Mouse (Mus musculus): ENCODE measurements around the gene Mcat. TPM values are rescaled to one million over a fixed set of nuclear protein-coding genes. Genes with fewer than 3 reads are reported as not detected.

Gene Mcat
- 26.8 and 30.3 TPM in 2 replicates for polyA plus RNA-seq (2012)

DNA sequence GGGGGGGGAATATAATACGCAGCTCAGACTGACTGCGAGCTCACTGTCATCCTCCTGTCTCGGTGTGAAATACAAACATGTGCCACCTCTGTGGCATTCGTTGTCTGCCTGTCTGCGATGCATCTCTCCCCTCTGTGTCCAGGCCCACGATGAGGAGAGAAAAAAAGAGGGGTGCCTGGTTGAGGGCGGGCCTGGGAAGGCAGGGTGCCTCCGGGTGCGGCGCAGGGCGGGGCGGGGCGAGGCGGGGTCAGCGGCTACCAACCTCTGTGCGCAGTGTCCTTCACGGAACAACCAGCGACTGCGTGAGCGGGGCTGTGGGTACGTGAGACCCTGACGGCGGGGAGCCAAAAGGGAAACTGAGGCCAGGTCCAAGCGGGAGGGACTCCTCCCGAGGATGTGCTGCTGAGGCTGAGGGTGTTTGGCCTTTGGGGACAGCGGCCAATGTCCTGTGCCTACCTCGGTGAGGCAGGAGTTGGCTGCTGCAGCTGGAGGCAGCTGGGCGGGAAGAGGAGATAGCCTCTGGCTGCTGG, at the start of gene Mcat, which contains the start of gene Tspo:
Gene Mcat (minus strand): TSS at position 461 of the 530 bp plus-strand sequence.
Gene Tspo (plus strand): TSS at position 266 of the 530 bp plus-strand sequence.
- TF ChIP-seq GATA1 (IDR thresholded peaks at IDR 0.05; ENCODE audit: low read length): no peak

GRCm38 (mm10) chr15:83607115-83607802, 43.7 kb upstream of the Mcat start:
- TF ChIP-seq GATA1 (IDR thresholded peaks at IDR 0.05; ENCODE audit: low read length): no peak

- no peak for TF ChIP-seq GATA1 (IDR thresholded peaks at IDR 0.05; ENCODE audit: low read length)
Observed at GRCm38 (mm10) chr15:83606700-83607099, 43.1 kb upstream of the Mcat start.

DNA sequence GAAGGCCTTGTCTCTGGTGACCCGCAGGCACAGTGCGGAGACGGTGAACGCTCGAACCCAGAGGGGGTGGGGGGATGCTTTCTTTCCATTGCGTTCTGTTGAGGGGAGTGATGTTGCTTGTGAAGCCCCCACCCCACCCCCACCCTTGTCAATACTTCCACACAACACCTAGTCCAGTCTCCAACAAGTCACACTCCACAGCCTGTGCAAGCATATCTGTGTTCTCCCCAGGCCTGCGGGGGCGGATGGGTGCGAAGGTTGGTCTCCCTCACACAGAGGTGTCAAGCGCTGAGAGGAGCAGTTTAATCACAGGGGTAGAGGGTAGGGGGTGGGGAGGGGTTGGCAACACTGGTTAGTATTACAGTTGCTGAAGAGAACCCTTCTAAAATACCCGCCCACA, 42.6 kb upstream of the Mcat start:
- no peak for TF ChIP-seq GATA1 (IDR thresholded peaks at IDR 0.05; ENCODE audit: low read length)

GRCm38 (mm10) chr15:83603426-83603825, 39.8 kb upstream of the Mcat start:
- TF ChIP-seq GATA1 (IDR thresholded peaks at IDR 0.05; ENCODE audit: low read length): no peak

- TF ChIP-seq GATA1 (IDR thresholded peaks at IDR 0.05; ENCODE audit: low read length): no peak
Observed at GRCm38 (mm10) chr15:83603046-83603396, 39.4 kb upstream of the Mcat start.

DNA sequence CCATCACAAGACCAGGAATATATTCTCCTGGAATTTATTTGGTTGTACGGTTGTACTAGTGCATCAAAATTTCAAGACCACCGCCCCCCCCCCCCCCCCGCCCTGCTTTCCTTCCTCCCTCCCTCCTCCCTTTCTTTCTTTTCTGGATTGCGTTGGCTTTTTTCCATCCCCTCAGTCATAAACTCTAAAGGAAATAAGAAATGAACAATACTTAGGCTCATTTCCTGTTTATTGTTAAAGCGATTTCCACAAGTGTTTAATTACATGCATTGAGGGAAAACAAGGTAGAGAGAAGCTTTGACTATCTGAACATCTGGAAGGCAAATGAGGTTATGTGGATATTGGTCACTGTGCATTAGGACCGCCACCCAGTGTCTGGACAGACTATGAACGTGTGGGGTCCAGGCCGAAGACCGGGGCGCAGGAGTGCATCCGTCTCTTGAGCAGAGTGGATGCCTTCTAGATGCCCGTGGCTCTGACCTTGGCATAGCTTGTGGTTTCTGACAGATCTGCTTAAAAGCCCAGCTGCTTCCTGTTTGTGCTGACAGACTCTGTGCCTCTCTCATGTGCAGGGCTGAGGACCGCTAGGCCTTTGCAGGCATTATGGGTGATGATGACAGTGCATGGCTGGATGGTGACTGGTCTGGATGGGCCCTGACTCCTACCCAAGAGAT, 38.9 kb upstream of the Mcat start:
- no peak for TF ChIP-seq GATA1 (IDR thresholded peaks at IDR 0.05; ENCODE audit: low read length)

GRCm38 (mm10) chr15:83601185-83601584, 37.6 kb upstream of the Mcat start:
- no peak for TF ChIP-seq GATA1 (IDR thresholded peaks at IDR 0.05; ENCODE audit: low read length)

DNA sequence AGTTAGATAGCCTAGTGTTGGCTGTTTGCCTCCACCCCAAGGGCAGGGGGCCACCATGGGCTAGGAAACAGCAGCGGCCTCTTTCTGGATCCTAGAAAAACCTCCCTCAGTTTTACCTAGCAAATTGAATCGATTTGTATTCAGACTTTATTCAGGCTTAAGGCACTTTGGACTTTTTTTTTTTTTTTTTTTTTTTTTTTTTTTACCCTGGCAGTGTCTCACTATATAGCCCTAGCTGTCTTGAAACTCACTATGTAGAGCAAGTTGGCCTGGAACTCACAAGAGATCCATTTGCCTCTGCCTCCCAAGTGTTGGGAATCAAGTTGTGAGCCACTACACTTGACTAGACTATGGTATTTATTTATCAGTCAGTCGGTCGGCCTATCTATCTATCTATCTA, 33.2 kb upstream of the Mcat start:
- TF ChIP-seq GATA1 (IDR thresholded peaks at IDR 0.05; ENCODE audit: low read length): no peak

DNA sequence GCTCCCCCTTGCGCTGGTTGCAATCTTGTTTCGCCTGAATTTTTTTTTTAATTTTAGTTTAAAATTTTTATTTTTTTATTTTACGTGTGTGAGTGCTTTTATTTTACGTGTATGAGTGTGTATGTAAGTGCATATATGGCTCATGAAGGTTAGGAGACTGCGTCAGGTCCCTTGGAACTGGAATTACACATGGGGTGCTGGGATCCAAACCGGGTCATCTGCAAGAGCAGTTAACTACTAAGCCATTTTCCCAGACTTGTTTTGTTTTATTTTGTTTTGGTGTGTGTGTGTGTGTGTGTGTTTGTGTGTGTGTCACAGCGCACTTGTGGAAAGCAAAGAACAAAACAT, 31.8 kb upstream of the Mcat start:
- TF ChIP-seq GATA1 (IDR thresholded peaks at IDR 0.05; ENCODE audit: low read length): no peak

- no peak for TF ChIP-seq GATA1 (IDR thresholded peaks at IDR 0.05; ENCODE audit: low read length)
Observed at GRCm38 (mm10) chr15:83594513-83595363, 31.2 kb upstream of the Mcat start, which contains the start of gene Ttll12. Gene Ttll12 (minus strand): TSS chr15:83595157.

DNA sequence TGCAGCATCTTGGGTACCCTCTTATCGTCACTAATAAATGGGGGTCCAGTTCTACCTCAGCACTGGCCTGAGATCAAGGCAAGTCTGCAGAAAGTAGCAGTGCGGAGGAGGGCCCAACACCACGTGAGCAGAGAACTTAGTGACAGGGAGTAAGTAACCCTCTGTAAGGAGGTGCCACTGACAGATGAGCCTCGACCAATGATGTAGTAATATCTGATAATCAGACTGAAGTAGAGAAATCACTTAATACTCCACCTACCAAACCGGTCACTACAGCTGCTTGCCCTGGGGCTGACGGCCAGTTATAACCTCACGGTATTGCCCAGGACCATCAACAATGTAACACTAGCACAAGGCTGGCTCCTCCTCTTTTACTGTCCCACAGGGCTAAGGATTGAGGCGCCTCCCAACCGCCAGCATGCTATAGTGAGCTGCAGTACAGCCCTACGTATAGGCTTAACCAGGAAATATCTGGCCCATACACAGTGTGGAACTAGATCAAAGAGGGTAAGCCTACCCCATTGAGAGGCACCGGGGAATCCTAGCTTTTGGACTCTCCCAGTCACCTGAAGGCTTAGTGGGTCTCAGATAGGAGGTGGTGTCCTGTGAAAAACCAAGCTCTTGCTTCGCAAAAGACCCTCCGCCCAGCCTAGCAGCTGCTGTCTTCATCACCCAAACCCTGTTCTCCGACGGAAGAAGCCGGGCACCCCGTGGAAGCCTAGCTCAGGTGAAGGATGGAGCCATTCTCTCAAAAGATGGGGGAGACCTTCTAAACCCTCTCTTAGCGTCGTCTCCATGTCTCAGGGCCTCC, 30.3 kb upstream of the Mcat start:
- TF ChIP-seq GATA1 (IDR thresholded peaks at IDR 0.05; ENCODE audit: low read length): no peak

DNA sequence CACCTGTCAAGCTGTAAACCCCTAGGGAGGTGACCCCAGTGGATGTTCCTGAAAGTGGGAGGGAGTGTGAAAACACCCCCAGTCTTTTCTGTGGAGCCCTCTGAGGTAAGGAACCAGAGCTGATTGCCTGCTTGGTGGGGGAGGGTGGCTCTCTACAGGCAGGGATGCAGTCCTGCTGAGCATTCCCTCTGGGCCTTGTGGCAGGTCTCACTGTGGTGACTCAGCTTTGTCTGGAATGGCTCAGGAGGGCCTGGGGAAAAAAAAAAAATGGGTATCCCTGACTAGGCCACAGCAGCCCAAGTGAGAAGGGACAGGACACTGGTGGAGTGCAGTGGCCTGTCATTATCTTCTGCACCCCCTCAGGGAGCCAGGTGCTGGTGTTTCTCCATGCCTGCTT, 29.6 kb upstream of the Mcat start:
- no peak for TF ChIP-seq GATA1 (IDR thresholded peaks at IDR 0.05; ENCODE audit: low read length)

DNA sequence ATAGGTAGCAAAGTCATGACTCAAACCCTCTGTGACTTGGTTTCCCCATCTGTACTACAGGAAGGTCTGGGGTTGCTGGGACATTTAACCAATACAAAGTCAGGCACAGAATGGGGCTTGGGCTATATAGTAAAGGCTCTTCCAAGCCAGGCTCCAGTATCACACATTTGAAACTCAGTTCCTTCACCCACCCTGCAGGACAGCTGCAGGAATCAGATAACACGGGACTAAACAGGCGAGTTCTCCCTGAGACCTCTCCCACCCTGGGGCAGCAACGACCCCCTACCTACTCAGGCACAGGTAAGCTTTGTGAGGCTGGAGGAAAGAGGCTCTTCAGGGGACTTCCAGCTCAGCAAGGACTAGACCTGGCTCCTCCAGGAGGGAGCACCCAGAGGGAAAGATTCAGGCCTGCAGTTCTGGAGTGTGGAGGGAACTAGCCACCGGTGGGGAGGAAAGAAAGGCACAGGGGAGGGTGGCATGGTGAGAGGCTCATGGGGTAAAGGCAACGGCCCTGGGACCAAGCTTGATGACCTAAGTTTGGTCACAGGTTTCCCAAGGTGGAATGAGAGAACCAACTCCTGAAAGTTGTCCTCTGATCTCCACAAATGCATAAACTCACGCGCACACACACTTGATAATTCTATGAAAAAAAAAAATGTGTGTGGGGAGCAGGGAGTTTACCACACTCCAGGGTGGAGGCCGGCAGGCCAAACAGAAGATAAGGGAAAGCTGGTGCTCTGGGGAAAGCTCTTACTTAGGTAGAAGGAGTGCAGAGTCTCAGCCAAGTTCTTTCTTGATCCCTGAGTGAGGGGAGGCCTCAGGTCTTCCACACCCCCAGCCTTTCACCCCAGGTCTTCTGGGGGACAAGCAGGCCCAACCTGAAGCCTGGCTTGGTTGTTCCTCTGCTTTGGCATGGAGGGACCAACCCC, 28.9 kb upstream of the Mcat start:
- no peak for TF ChIP-seq GATA1 (IDR thresholded peaks at IDR 0.05; ENCODE audit: low read length)

Measured in G1E-ER4 (cell line).